Mouse (Mus musculus) right cerebral cortex, postnatal 14 days (tissue): ENCODE measurements around the gene Fgfr2.

ENCODE experiments used
- DNase-seq: peaks from one replicate; pipeline ENCODE4 v3.0.0; 2022

Gene Fgfr2

DNA sequence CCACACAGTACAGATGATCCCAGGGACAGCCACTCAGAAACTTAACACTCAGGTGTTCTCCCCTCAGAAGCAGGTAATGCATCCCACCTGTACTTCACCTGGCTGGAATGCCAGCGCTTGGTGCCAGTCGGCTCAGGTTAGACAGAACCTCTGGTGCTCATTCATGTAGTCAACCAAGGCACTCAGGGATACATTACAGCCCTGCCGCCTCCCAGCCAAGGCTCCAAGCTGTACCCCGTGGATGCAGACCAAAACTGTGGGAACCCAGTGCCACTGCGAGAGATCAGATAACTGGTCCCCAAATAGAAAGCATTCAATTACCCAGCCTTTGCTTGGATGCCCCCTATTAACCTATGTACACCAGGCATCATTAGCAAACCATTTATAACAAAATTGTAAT lies 846.9 kb downstream of the Fgfr2 start:
- DNase-seq: no peak

DNA sequence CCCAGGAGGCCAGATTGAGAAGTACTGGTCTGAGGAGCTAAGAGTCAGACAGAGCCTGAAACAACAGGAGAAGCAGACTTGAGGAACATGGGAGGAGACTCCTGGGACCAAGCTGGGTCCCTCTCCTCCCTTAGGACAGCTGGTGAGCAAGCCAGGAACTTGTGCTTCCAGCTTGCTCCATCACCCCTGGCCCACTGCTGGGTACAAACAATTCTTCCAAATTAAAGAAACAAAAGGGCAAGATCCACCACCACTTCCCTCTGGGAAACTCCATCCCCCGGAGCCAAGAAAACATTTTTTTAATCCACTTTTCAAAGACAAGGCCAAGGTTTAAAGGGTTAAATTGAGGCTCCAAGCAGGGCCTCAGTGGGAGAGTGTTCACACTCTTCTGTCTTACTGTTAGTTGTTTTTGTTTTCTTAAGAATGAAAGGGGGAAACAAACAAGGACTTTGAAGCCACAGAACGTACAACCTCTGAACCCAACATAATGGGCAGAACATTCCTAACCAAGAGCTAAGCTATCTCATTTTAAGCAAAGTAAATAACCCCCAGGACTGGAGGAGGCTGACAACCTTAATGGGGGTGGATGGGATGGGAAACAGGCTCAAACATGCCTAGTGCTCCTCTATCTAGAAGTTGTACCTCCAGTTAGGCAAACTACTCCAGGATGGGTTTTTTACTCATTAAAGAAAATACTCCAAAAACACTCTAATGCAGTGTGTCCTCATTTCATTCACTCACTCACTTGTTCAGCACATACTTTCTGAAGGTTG lies 849.2 kb downstream of the Fgfr2 start:
- DNase-seq: no peak

DNA sequence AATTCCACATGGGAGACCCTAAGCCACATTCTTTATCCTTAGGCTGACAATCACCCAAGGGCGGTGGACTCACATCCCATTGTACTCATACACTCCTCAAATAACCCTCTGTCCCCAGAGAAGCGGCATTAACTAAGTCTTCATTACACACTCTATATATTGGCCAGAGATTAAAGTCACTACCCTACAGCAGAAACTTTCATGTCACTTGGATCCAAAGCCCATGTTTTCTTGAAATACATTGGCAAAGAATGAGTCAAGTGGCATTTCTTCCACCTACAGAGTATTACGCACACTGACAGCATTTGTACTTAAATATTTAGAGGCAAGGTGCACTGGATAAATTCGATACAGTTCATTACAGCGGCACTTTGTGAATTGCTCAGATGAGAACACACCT lies 850.2 kb downstream of the Fgfr2 start:
- DNase-seq: no peak

DNA sequence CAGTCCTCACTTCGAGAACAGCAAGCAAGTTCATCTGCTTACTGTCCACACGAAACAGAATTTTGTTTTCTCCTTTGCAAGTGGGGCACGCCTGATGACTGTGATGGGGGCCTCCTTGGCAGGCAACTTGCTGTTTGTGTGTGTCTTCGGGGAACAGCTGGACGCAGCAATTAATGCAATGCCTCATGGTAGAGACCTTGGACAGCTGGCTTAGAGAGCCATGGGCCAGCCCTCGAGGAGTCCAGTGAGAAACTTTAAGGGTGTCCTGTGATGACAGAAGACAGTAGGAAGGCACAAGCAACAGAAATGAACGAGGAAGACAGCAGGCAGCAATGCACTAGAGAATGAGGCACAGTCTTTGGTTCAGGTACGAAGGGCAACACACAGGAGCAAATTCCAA lies 852.8 kb downstream of the Fgfr2 start:
- DNase-seq: no peak

DNA sequence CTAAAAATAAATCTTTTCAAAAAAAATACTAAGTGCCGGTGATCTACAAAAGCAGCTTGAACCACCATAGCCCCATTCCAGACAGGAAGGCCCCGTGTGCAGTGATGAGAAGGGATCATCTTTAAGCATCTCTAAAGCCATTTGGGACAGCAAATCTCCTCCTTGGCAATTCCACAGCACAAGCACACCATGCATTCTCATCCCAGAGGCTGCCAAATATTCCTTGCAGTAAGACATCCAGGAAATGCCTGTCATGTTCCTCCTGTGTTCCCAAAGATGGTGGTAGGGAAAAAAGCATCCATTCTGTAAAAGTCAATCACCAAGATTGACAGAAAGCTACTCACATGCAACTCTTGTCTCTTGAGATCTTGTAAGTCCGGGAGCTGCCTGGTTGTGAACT lies 853.5 kb downstream of the Fgfr2 start:
- no peak for DNase-seq

DNA sequence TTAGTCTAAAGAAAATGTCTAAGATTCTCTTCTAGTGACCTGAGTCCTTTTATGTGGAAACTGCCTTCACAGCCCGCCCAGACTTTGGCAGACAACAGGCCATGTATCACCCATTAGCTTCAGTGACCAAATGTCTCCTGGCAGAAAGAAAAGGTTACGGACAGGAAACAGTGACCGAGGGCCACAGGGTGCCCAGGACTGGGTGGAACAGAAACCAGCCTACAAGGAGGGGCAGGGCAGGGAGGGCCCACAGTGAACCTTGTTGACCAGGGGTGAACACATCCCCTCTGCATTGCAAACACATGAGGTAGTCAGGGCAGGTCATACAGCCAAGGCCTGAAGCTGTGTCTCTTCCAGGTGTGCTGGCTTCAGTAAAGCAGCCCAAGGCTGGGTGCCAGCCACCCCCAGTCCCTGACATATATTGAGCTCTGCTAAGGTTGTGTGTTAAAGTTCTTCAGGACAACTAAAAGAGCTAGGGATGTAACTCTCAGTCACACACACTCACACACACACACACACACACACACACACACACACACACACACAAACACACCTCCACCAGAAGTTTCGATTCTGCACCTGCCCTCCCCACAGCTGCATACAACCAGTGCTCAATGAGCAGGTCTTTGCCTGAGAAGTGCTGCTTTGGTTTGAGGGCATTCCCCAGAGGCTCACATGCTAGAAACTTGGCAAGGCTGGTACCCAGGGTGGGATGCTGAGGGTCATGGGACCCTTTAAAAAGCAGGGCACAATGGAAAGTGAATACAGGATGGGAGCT lies 855.2 kb downstream of the Fgfr2 start:
- no peak for DNase-seq

DNA sequence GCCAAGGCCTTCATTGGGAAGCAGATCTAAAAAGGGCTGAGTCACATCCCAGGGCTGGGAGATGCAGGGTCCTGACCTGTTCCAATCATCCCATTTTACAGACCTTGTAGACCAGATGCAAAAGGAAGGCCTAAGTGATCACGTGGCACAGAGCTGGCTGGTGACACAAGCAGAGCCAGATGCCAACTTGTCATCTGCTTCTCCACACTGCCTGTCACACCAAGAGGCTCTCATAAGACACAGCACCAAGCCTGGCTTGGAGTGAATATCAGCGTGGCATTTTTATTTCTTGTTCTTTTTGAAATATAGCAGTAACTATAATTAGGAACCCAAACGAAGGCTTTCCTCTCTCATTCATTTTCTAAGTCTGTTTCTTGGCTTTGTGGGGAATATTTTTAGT lies 858.4 kb downstream of the Fgfr2 start:
- DNase-seq: no peak

DNA sequence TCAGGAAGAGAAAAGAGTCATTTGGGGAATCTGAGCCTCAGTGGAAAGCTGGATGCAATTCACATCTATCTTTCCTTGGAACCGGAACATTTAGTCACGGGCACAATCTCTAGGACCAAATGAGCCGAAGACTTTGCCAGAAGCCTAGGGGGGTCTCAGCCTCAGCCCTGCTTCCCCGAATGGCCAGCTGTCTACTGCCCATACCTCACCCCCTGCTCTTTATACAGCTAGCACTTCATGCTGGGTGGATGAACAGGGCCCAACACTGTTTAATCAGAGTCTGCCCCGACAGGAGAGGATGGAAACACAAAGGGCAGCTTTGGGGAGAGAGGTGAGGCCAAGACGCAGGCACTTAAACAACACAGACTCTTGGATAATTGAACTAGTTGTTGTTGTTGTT lies 860.0 kb downstream of the Fgfr2 start:
- no peak for DNase-seq

DNA sequence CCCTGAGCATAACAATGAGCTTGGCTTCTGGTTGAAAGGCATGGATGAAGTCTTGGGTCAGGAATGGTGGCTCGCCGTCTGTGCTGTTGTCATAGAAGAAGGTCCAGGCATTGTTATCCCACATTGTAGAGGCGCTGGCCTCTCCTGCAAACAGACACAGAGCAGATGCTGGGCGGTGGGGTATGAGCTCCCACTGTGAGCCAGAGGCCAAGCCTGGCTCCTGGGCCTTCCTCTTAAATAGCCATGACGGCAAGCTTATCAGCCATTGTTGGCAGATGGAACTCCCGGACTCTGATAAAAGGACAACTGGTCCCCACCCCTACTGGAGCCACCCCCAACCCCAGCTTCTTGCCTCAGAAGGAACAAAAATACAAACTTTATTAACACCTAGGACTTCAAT lies 860.5 kb downstream of the Fgfr2 start:
- DNase-seq: no peak

DNA sequence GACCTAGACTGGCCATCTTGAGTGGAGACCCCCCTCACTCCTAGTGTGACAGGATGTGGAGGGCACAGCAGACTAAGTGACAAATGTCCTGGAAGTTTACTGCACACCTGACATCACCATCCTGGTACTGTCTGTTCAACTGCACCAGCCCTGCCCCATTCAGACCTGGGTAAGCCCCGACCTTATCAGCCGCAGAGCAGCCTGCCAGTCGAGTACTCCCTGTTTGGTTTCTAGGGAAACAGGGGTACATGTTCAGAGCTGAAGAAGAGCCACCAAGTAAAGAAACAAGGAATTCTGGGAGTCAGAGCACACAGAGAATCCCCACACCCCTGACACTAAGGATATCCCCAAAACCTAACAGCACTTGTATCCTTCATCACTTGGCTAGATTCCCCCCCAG lies 861.3 kb downstream of the Fgfr2 start:
- DNase-seq: no peak

DNA sequence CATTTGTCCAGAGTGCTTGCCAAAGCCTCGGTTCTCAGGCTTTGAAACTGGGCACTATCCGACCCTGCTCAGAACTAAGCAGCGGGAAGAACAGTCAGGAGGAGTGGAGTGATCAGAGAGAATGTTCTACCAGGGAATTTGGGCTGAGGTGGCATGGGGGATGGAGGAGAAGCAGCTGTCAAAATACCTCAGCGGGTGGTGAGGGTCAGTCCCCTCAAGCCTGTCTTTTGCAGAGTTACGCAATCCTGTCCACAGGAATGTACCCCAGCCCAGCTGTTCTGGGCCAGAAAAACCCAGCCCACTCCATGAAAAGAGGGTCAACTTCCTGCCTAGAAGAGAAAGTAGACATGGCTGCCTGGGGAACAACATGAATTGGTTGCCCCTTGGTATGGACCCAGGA lies 862.5 kb downstream of the Fgfr2 start:
- DNase-seq: no peak

DNA sequence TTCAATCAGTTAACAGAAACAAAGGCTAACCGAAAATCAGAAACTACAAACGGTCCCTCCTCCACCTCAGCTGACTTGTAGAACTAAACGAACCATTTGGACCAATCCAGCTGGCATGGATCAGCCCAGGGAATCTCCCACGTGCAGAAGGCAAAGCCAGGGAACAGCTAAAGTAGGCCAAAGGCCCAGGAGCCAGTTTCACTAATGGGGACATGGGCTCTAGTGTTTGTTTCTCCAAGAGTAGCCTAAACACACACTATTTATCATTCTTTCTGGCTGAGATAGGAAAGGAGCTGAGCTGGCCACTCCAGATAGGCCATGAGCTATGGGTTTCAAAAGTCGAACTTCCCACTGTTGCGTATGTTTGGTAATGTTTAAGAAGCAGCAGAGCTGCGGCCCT lies 864.3 kb downstream of the Fgfr2 start:
- no peak for DNase-seq

DNA sequence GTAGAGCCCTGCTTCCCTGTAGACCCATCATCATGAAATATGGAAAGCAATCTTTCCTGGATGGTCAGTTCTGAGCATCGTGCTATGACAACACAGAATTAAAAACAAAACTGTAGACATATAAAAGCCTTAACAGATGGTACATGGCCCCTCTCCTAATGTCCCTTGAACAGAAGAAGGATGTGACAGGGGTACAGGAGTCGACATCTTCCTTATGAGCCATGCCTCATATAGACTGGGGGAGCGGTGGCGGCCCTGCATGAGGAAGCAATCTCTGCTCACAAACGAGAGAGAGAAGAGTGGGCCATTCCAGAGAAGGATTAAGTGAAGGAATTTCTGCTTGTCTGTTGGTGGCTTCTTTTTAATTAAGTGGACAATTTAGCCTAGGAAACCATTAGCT lies 864.9 kb downstream of the Fgfr2 start:
- DNase-seq: no peak

DNA sequence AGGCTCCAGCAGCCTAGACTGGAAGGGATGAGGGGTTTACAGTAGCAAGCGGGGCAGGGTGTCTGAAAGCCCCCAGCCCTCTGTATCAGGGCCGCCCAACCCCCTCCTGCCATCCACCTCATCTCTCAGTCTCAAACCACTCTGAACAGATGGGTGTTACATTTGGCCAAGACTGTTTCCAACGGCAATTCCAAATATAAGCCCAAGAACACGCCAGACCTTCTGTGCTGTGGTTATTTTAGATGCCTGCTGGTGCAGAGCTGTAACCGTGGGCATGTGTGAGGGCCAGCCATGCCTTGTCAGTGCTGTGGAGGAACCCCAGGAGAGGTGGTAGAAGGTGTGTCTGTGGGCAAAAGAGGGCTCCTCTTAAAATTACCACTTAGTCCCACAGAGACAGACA lies 869.6 kb downstream of the Fgfr2 start:
- peak; percentile 52 for DNase-seq

DNA sequence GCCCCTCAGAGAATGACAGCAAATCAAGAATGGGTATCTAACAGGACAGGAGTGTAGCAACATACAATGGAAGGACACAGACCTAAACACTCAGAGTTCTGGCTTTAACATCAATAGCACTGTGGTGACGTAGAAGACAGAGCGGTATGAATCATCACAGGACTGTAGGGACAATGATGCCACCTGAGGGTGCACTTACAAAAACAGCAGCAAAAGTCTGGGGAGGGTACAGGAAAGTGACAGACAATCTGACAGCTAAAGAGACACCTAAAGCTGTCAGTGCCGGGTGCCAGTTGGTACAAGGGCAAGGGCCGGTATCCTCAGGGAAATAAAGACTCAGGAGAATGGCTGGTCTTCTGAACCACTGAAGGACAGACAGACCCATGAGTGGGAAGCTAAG lies 870.1 kb downstream of the Fgfr2 start:
- no peak for DNase-seq

DNA sequence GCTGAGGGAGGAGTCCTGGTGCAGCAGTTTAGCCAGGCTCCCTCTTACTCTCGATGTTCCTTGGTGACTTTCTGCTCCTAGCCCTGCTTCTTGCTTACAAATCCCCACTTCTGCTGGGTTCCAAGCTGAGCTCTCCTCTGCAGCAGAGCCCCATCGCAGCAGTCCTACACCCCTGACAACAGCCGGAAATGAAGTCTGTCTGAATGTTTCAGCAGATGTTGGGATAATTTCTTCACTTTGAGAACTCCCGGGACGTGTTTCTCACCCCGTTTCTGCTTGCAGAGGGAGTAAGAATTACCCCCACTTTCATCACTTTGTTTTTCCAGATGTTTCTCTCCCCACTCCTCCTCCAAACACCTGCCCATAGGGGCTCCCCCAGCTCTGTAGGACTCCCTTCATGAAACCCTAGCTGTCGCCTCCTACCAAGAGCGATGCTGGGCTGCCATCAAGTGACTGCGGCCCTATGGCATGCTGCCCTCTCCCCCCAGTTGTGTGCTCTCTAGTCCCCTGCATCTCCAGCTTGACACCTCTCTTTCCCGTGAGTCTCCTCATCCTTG lies 873.5 kb downstream of the Fgfr2 start:
- no peak for DNase-seq

DNA sequence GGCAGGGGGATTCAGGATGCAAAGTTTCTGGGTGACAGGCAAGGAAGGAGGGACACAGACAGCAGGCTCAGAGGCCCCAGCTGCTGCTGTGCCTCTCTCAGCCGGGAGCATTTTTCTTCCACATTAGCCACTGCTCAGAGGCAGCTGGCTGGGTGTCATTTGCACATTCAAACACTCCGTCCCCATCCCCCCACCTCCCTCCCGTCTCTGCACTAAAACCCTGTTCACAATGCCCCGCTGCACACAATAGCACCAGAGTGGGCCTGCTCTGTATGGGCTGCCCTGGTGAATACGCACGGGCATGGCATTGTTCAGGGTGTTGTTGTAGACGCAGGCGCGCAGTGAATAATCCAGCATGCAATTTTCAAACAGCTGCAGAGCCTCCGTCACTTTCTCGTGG lies 875.6 kb downstream of the Fgfr2 start:
- peak; percentile 43 for DNase-seq

DNA sequence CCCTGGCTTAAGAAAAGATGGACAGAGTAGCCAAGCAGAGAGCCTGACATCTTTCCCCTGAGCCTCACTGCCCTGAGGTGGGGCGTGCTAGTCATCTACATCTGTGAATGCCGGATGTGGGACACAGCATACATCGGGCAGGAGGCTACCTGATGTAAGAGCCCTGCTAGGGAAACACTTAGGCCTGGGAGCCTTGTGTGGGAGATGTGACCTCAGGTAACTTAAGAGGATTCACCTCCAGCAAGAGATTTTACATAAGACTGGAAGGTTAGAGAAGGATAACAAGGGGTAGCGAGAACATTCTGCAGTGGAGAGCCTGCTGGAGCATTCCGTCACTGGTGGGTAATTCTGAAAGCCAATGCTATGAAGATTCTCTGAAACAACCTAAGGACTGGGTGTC lies 876.1 kb downstream of the Fgfr2 start:
- DNase-seq: no peak

DNA sequence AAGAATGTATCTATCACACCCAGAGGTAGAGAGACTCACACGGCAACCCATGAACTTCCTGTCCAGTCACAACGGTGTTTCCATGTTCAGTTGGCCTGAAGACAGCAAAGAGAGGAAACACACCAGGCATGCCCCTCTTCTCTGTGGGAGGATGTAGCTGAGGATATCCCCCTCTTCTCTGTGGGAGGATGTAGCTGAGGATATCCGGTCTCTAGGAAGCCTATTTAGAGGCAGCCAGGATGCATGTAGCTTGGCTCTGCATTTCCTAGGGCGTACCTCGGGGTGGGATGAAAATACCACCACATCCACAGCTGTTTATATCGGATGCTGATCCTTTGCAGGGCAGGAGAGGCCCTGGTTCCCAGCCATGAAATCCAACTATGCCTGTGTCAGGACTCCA lies 877.4 kb downstream of the Fgfr2 start:
- no peak for DNase-seq

DNA sequence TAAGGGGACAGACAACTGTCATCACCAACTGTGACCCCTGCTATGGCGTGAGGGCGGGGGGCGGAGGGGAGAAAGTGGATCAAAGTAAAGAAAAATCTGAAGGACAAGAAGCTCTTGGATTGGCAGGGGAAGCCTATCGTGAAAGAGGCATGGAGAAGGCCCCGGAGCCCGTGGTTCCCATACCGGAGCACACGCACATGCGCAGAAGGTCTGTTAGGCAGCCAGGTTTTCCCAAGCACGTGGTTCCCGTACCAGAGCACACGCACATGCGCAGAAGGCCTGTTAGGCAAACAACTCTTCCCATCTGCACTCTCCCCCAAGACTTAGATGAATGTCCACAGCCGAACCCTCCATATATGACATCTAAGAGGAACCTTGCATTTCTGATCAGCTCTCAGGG lies 878.5 kb downstream of the Fgfr2 start:
- DNase-seq: no peak

DNA sequence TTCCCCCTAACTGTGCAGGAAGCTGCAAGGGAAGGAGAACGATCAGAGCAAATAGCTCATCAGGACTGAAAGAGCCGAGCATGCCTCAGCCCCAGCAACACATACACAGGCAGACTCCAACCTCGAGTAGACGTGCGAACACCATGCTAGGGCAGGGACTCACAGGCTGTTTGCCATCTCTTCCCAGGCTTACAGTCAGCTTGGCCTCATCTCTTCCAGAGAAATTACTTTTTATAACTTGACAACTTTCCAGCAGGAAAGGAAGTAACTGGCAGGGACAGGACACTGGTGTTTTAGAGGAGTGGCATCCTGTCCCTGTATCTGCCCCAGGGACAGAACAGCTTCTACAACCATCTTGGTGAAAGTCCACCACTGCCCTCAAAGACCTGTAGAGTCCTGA lies 879.9 kb downstream of the Fgfr2 start:
- no peak for DNase-seq

DNA sequence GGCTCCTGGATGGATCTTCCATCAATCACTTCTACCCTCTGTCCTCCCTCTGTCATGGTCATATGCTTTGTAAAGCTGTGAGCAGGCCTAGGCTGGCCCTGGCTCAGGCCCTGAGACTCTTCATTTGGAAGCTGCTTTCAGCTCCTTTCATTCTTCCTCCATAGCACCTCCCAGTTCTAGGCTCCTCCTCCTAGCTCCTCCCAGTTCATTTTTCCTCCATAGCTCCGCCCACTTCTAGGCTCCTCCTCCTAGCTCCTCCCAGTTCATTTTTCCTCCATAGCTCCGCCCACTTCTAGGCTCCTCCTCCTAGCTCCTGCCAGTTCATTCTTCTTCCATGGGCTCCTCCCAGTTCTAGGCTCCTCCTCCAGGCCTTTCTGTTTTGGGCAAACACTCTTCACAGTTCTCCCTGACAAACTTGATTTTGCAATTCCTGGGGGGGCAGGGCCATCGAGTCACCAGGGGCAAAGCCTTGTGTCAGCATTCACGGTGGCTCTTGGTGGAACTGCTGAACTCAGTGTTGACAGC lies 880.5 kb downstream of the Fgfr2 start:
- no peak for DNase-seq

DNA sequence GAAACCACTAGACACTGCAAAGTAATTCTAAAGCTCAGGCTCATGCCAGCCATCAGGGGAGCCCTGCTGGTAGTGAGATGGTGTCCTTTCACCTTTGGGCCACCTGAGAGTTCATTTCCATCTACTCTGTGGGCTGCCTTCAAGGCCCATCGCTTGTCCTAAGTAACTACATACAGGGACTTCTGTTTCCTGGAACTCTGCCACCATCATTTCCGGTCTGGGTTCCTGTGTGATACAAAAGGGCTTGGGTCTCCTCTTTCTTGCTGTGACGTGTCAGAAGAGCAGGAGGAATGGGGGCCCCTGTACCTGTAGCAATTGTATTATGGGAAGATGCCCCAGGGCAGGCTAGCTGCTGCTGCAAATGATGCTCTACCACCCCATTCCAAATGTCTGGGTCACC lies 884.2 kb downstream of the Fgfr2 start:
- DNase-seq: no peak

DNA sequence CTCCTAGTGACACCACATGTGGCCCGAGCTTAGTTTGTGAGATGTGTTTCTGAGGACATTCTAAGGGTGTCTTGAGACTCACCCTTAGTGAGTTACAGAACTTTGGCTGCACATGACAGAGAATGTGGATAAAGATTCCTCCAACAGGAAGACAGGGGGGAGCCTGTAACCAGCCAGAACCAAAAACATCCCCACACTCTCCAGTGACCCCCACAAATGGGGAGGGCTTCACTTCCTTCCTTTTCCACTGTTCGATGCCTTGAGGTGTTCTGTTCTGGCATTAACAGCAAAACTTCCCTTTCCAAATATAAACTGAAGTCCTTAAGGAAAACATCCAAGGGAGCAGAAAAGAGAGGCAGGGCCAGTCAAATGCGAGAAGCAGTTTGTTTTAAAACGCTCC lies 886.0 kb downstream of the Fgfr2 start:
- no peak for DNase-seq
